Mouse (Mus musculus): ENCODE measurements around the gene Nptn.
A peak's percentile ranks its signal among the peaks of the same experiment; 100 is the strongest.

The Nptn gene

GRCm38 (mm10) chr9:58657735-58658512, 75.9 kb downstream of the Nptn start:
- DNase-seq: no peak

DNA sequence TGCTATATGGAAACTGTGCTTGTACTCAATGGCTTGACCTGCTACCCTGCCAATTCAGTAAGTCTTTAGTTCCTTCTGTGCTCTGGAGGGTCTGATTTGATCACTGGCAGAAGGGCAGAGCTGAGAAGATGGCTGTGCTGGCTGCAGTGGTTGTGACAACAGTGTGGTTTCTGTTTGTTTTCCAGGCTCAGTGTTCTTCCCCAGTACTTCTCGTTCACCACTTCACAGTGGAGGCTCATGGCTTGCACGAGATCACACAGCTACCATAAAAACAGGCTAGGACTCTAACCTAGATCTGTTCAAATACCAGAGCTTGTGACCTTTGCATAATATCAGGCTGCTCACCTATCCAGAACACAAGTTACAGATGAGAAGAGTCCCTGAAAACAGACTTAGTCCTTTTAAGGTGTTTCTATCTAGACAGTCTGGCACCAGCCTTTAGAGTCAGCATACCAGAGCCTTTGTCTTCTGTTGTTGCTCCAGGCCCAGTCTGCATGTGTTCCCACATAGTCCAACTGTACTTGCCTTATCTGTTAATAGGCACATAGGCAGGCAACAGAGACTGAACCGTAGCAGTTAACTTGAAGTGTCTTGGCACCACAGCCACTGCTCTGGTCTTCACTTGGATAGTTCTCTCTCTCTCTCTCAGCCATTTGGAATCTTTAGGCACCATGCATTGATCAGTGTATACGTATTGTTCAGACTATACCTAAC, 76.7 kb downstream of the Nptn start:
- no peak for DNase-seq

DNA sequence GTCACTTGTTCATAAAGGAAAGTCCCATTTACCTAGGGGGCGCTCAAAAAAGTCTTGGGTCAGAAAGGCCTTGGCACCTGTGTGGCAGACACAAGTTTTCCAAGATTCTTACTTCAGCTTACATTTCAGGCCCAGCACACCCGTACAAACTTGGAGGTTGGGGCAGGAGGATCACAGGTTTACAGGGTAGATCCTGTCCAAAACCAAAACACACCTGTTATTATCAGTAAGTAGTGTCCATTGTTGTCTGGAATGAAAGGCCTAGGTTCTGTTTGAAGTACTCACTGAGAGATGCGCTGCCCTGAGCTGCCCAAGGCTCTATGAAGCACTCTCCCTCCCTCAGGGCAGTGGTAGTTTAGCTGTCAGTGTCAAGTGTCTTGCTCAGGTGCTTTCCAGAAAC, 77.3 kb downstream of the Nptn start:
- no peak for DNase-seq

DNA sequence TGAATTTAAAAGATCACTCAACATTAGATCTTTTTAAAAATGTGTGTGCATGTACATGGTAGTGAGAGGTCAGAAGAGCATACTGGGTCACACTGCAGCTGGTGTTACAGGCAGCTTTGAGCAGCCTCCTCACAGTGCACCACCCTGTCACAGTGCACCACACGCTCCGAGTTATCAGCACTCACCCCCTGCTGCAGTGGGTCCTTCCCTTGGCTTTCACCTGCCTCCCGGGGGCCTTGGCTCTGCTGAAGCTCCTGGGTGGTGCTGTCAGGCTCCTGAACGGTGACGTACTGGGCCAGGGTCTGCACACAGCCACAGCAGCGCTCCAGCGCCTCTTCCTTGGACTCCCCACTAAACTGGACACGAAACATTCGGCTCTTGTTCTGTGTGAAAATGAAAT, 77.9 kb downstream of the Nptn start:
- DNase-seq: no peak

- no peak for DNase-seq
Observed at GRCm38 (mm10) chr9:58660673-58661072, 78.6 kb downstream of the Nptn start.

DNA sequence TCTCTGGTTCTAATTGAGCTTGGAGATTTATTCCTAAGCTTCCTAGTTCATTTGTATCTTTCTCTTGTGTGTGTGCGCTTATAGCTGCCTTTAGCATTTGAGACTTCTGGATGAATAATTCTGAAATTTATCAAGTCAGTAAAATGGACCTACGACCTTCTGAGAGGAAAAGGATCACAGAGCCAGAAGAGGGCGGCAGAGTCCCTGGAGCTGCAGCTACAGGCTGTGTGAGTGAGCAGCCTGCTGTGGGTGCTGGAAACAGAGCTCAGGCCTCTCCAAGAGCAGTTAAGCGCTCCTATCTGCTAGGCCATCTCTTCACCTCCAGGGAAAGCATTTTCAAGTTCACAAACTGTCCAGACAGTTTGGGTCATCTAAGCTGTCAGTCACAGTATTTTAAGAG, 80.0 kb downstream of the Nptn start:
- DNase-seq: no peak

DNA sequence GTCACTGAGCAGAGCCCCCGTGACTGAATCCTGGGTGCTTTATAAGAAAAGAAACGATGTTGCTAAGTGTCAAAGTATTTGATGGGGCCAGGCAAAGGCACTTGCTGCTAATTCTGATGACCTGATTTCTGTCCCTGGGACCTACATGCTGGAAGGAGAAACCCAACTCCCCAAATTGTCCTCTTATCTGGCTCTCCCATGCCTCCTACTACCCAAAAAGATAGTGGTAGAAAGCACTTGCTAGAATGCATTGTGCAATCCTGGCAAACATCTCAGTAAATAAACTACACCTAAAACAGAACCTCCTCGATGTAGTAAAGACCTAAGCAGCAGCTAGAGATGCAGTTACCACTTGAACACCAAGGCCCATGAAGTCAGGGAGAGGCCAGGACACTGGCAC, 80.8 kb downstream of the Nptn start:
- DNase-seq: no peak

DNA sequence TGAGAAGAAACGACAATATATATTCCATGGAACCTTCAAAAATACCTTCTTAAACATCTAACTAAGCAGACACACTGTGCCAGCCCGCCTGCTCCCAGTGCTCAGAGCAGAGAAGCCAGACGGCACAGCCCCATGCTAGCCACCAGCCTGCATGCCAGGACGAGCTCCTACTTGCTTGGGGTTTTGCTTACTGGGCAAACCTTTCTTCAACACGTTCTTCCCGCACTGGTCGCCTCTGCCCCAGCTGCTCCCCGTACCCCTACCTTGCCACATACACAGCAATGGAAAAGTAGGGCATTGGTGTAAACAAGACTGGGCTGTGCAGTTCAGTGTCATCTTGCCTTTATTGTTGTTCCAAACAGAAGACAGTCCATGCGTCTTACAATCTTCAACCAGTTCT, 83.5 kb downstream of the Nptn start:
- no peak for DNase-seq

GRCm38 (mm10) chr9:58666191-58666590, 84.2 kb downstream of the Nptn start:
- no peak for DNase-seq

DNA sequence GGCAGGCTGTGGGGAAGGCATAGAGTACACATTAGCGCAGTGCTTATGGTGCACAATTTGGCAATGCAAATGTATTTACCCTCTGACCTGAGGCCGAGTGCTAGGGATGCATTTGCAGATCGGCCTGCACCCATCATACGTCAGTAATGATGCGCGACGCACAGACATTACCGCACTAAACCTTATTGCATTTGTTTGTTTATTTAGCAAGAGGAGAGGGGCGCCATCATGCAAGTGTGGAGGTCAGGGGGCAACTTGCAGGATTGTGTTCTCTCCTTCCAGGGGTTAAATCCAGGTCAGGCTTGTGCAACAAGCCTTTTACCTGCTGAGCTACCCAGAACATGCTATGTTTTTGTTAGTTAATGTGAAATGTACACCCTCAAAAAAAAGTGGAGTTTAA, 85.2 kb downstream of the Nptn start:
- DNase-seq: no peak

- DNase-seq: no peak
Observed at GRCm38 (mm10) chr9:58668171-58668570, 86.1 kb downstream of the Nptn start.

GRCm38 (mm10) chr9:58669071-58669470, 87.0 kb downstream of the Nptn start:
- no peak for DNase-seq

- no peak for DNase-seq
Observed at GRCm38 (mm10) chr9:58669819-58670218, 87.8 kb downstream of the Nptn start.

GRCm38 (mm10) chr9:58672474-58672873, 90.4 kb downstream of the Nptn start:
- DNase-seq: no peak

DNA sequence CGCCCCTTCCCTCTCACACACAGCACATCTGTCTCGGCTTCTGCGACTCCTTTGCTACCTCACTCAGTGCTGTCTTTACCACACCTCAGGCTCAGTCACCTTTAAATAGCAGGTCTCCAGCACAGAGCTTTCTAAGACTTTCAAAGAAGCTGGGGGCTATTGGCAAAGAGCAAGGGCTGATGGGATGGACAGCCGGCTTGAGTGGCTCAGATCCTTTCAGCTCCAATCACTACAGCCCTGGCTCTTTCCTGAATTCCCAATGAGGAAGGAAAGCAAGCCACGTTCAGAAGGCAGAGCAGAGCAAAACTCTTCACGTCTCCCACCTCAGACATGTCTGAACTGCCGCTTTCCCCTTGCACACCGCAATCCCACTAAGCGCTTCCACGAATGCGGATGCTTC, 92.7 kb downstream of the Nptn start:
- DNase-seq: no peak

DNA sequence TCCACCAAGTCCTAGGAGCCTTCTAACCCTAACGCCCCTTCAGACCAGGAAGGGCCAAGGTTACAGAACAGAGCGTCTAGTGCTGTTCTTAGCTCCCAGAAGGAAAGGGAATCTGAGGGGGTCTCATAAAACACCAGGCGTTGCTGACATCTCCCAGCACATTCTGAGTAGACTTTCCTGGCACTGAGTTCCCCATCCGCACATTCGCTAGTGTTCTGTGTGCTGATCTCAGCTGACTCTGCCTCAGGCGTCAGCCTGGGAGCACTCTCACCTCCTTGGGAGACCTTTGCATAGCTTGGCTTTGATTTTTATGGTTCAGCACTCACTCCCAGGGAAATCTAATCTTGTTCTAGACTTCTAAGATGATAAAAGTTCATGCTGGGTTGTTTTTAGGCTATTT, 93.3 kb downstream of the Nptn start:
- no peak for DNase-seq

DNA sequence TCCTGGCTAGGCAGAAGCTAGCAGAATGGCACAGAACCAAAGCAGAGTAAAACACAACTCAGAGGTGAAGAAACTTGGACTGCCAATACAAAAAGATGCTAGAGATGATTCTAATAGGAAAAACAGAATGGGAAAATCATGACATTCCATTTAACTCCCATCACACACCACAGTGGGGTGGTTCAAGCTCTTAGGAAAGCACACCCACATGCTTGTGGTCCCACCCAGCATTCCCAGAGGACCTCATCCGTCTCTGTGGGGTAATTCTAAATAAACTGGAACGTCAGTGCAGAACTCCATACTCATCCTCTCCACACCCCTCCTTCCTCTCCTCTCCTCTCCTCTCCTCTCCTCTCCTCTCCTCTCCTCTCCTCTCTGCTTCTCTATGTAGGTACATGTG, 99.4 kb downstream of the Nptn start:
- DNase-seq: no peak

- DNase-seq: no peak
Observed at GRCm38 (mm10) chr9:58682106-58682505, 100.1 kb downstream of the Nptn start.

GRCm38 (mm10) chr9:58683372-58683771, 101.3 kb downstream of the Nptn start:
- DNase-seq: peak; percentile 15

- DNase-seq: no peak
Observed at GRCm38 (mm10) chr9:58685290-58685689, 103.2 kb downstream of the Nptn start.

DNA sequence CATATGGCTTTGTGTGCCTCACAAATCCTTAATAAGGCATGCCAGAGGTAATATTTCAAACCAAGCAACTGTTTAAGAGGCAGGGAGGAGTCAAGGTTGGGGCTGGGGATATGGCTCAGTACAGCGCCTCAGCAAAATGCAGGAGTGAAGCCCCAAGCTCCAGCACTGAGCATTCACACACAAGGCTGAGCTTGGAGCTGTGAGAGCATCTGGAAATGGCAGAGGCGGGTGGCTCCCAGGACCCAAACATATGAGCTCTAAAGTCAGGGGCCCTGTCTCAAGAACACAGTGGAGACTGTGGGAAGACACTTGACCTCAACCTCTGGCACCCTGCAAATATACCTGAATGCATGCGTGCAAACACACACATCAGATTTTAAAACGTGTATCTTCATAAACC, 106.0 kb downstream of the Nptn start:
- DNase-seq: no peak

DNA sequence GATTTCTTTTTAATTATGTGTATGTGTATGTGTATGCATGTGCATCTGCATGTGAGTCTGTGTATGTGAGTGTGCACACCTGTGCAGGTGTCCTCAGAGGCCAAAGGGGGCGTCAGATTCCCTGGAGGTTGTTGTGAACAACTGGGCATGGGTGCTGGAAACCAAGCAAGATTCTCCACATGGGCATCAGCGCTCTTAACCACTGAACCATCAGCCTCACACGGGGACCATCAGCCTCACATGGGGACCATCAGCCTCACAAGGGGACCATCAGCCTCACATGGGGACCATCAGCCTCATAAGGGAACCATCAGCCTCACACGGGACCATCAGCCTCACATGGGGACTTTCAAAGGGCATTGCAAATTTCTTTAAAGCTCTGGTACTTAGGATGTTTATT, 108.7 kb downstream of the Nptn start:
- DNase-seq: no peak

- DNase-seq: no peak
Observed at GRCm38 (mm10) chr9:58691471-58691870, 109.4 kb downstream of the Nptn start.

- DNase-seq: no peak
Observed at GRCm38 (mm10) chr9:58698486-58698885, 116.4 kb downstream of the Nptn start.

GRCm38 (mm10) chr9:58701751-58702150, 119.7 kb downstream of the Nptn start:
- DNase-seq: no peak
